Mouse (Mus musculus) myocyte (in vitro differentiated cells): Measurements from ENCODE around the gene D930020B18Rik. TPM values are rescaled to one million over a fixed set of nuclear protein-coding genes. Genes with fewer than 3 reads are reported as not detected.

Experiments
- H3K27me3 ChIP-seq: one replicate; pipeline ENCODE4 v1.6.1; 2011; ENCODE audit not compliant: control insufficient read depth, insufficient read depth, insufficient read length
- H3K36me3 ChIP-seq: one replicate; pipeline ENCODE4 v1.6.1; 2011; ENCODE audit not compliant: control insufficient read depth, insufficient read depth
- H3K4me2 ChIP-seq: one replicate; pipeline ENCODE4 v1.6.1; 2011; ENCODE audit warnings: low read depth, control low read depth
- H3K4me3 ChIP-seq: one replicate; pipeline ENCODE4 v1.5.1; 2011; ENCODE audit warnings: mild to moderate bottlenecking, control low read depth, moderate library complexity
- H3K79me2 ChIP-seq: one replicate; pipeline ENCODE4 v1.6.1; 2011; ENCODE audit not compliant: control insufficient read depth, insufficient read depth
- H3ac ChIP-seq: one replicate; pipeline ENCODE4 v1.6.1; 2011; ENCODE audit not compliant: control insufficient read depth, insufficient read length
- CEBPB ChIP-seq: IDR thresholded peaks from 2 replicates; pipeline ENCODE4 v1.6.1; 2011; ENCODE audit warnings: mild to moderate bottlenecking, moderate library complexity; ENCODE audit not compliant: poor library complexity, insufficient read depth, severe bottlenecking
- E2F4 ChIP-seq: IDR thresholded peaks from one replicate; pipeline ENCODE4 v1.6.1; 2011; ENCODE audit warnings: mild to moderate bottlenecking, control low read depth, moderate library complexity; ENCODE audit not compliant: insufficient read depth
- MAX ChIP-seq: IDR thresholded peaks from one replicate; pipeline ENCODE4 v1.6.1; 2011; ENCODE audit warnings: low read depth, mild to moderate bottlenecking, control low read depth
- MYOD1 ChIP-seq, 3 experiments: IDR thresholded peaks; one replicate each; pipeline ENCODE4 v1.6.1; 2011; ENCODE audit warnings: control low read depth in 2 of 3, low read depth in 2 of 3, mild to moderate bottlenecking in 2 of 3, moderate library complexity in 1 of 3; ENCODE audit not compliant: insufficient read length in 2 of 3, control insufficient read depth in 1 of 3
- MYOG ChIP-seq, 3 experiments: IDR thresholded peaks; one replicate each; pipeline ENCODE4 v1.6.1; 2011; ENCODE audit warnings: control low read depth in 2 of 3, low read depth in 2 of 3, mild to moderate bottlenecking in 2 of 3; ENCODE audit not compliant: insufficient read length in 2 of 3, control insufficient read depth in 1 of 3, insufficient read depth in 1 of 3
- POLR2A ChIP-seq: IDR thresholded peaks from one replicate; pipeline ENCODE4 v1.6.1; 2011; ENCODE audit warnings: low read depth, mild to moderate bottlenecking, control low read depth, moderate library complexity; ENCODE audit not compliant: insufficient read length
- POLR2AphosphoS2 ChIP-seq: IDR thresholded peaks from one replicate; pipeline ENCODE4 v1.6.1; 2011; ENCODE audit warnings: low read depth, control low read depth; ENCODE audit not compliant: insufficient read length
- REST ChIP-seq: IDR thresholded peaks from one replicate; pipeline ENCODE4 v1.6.1; 2011; ENCODE audit warnings: mild to moderate bottlenecking, control low read depth, moderate library complexity; ENCODE audit not compliant: insufficient read depth, insufficient read length
- SRF ChIP-seq: IDR thresholded peaks from one replicate; pipeline ENCODE4 v1.6.1; 2011; ENCODE audit warnings: low read depth; ENCODE audit not compliant: control insufficient read depth, insufficient read length
- TCF12 ChIP-seq: IDR thresholded peaks from one replicate; pipeline ENCODE4 v1.6.1; 2011; ENCODE audit warnings: mild to moderate bottlenecking, control low read depth; ENCODE audit not compliant: poor library complexity, insufficient read depth, severe bottlenecking
- TCF3 ChIP-seq: IDR thresholded peaks from one replicate; pipeline ENCODE4 v1.6.1; 2011; ENCODE audit warnings: low read depth, control low read depth; ENCODE audit not compliant: insufficient read length
- USF1 ChIP-seq: IDR thresholded peaks from one replicate; pipeline ENCODE4 v1.6.1; 2011; ENCODE audit warnings: low read depth, mild to moderate bottlenecking, control low read depth, moderate library complexity
- polyA plus RNA-seq: library from polyadenylated mRNA; unstranded; fragments of >200 nt; fragmentation: generic; extraction: Trizol; gene quantifications from one replicate; pipeline ENCODE4 v1.2.1, GENCODE M21; 2012; ENCODE audit warnings: missing spikeins

D930020B18Rik gene
- polyA plus RNA-seq, 1 experiment, result not detected

GRCm38 (mm10) chr10:121615935-121616334 is 25.5 kb upstream of the D930020B18Rik start:
- Histone ChIP-seq H3K36me3 (peaks cover 84% of the 10 kb centered on the region), H3K4me3 (no peak overlapping the region), H3K4me2 (no peak overlapping the region), H3K27me3 (no peaks in the 10 kb centered on the region), H3ac (no peak overlapping the region), H3K79me2 (peaks cover 19% of the 10 kb centered on the region)
- TF ChIP-seq E2F4, result no peak
- no peak for TF ChIP-seq MYOG (IDR thresholded peaks at IDR 0.05; ENCODE audit: control insufficient read depth in 1 of 3, insufficient read depth in 1 of 3, insufficient read length in 2 of 3, low read depth in 2 of 3)
- no peak for TF ChIP-seq REST
- no peak for TF ChIP-seq POLR2AphosphoS2
- no peak for TF ChIP-seq CEBPB
- TF ChIP-seq MYOD1 (IDR thresholded peaks at IDR 0.05; ENCODE audit: control insufficient read depth in 1 of 3, insufficient read length in 2 of 3, low read depth in 2 of 3), result no peak
- TF ChIP-seq POLR2A, result no peak
- TF ChIP-seq SRF, result no peak
- no peak for TF ChIP-seq MAX
- no peak for TF ChIP-seq TCF12

- Histone ChIP-seq H3K79me2 (peaks cover 66% of the 10 kb centered on the region), H3K36me3 (peaks cover 33% of the 10 kb centered on the region), H3K4me3 (no peak overlapping the region), H3K4me2 (no peak overlapping the region), H3K27me3 (no peaks in the 10 kb centered on the region), H3ac (no peak overlapping the region)
- TF ChIP-seq MAX (no peak), MYOG (IDR thresholded peaks at IDR 0.05; ENCODE audit: control insufficient read depth in 1 of 3, insufficient read depth in 1 of 3, insufficient read length in 2 of 3, low read depth in 2 of 3) (no peak), SRF (no peak), POLR2AphosphoS2 (no peak), USF1 (no peak), CEBPB (no peak), REST (no peak), TCF12 (no peak), MYOD1 (IDR thresholded peaks at IDR 0.05; ENCODE audit: control insufficient read depth in 1 of 3, insufficient read length in 2 of 3, low read depth in 2 of 3) (no peak), POLR2A (no peak), E2F4 (no peak), TCF3 (no peak)
Measured at GRCm38 (mm10) chr10:121622431-121622830, 19.0 kb upstream of the D930020B18Rik start.

GRCm38 (mm10) chr10:121623670-121624069 is 17.7 kb upstream of the D930020B18Rik start:
- H3K36me3 ChIP-seq, result peaks cover 29% of the 10 kb centered on the region
- peak overlapping the region; percentile 86 for H3K4me2 ChIP-seq
- H3K27me3 ChIP-seq, result no peaks in the 10 kb centered on the region
- TF ChIP-seq POLR2AphosphoS2, result peak; percentile 38
- TF ChIP-seq CEBPB, result no peak
- peaks cover 66% of the 10 kb centered on the region for H3K79me2 ChIP-seq
- H3ac ChIP-seq, result no peak overlapping the region
- peak overlapping the region; percentile 90 for H3K4me3 ChIP-seq

DNA sequence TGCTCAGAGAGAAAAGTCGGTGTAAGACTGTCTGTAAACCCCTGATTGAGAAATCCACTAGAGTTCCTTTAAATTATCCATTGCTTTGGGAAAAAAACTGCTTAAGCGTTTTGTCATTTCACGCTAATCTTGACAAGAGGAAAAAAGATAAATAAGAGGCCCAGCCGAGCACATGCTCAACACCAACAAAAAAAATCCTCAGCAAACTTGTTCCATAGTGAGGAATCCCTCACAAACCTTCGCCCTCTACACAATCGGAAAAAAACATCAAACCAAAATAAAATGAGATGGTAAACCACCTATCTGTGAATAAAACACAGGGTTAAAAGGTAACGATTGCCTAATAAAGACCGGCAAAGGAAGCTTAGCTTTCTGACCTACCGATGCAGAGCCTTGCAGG is 16.4 kb upstream of the D930020B18Rik start:
- Histone ChIP-seq H3K79me2 (peaks cover 57% of the 10 kb centered on the region), H3K27me3 (no peaks in the 10 kb centered on the region), H3ac (peak overlapping the region; percentile 88), H3K4me3 (peak overlapping the region; percentile 90), H3K36me3 (peaks cover 18% of the 10 kb centered on the region), H3K4me2 (peak overlapping the region; percentile 86)
- no peak for TF ChIP-seq POLR2A
- TF ChIP-seq USF1, result no peak
- TF ChIP-seq MYOD1 (IDR thresholded peaks at IDR 0.05; ENCODE audit: control insufficient read depth in 1 of 3, insufficient read length in 2 of 3, low read depth in 2 of 3), result no peak
- no peak for TF ChIP-seq SRF
- TF ChIP-seq E2F4, result no peak
- TF ChIP-seq CEBPB, result no peak
- no peak for TF ChIP-seq REST
- TF ChIP-seq MAX, result no peak

GRCm38 (mm10) chr10:121625407-121626185 is 15.8 kb upstream of the D930020B18Rik start:
- Histone ChIP-seq H3ac (peak overlapping the region; percentile 88), H3K79me2 (peaks cover 51% of the 10 kb centered on the region), H3K4me2 (peak overlapping the region; percentile 86), H3K36me3 (peaks cover 14% of the 10 kb centered on the region), H3K4me3 (peak overlapping the region; percentile 90), H3K27me3 (no peaks in the 10 kb centered on the region)
- TF ChIP-seq POLR2A (peak; percentile 61), TCF3 (no peak), MAX (peak; percentile 55), E2F4 (no peak), CEBPB (peak; percentile 97), MYOG (IDR thresholded peaks at IDR 0.05; ENCODE audit: control insufficient read depth in 1 of 3, insufficient read depth in 1 of 3, insufficient read length in 2 of 3, low read depth in 2 of 3) (no peak), MYOD1 (IDR thresholded peaks at IDR 0.05; ENCODE audit: control insufficient read depth in 1 of 3, insufficient read length in 2 of 3, low read depth in 2 of 3) (no peak), POLR2AphosphoS2 (peak; percentile 65), USF1 (no peak), REST (no peak), TCF12 (no peak)
